Mouse (Mus musculus) left cerebral cortex, postnatal 10 days (tissue): ENCODE results near the gene Krtap16-1. TPM values are rescaled to one million over a fixed set of nuclear protein-coding genes. Genes with fewer than 3 reads are reported as not detected.

Experiments
- DNase-seq, 2 experiments: peaks; one replicate each; pipeline ENCODE4 v3.0.0; 2021 to 2022; ENCODE audit warnings: low spot score in 2 of 2, mixed read lengths in 1 of 2; ENCODE audit errors: extremely low spot score in 1 of 2
- intact Hi-C: fragments of 180-260 bp; cut with DNase I; formaldehyde crosslinking; loops from one replicate; pipeline ENCODE4 v1.15.1; 2025
- total RNA-seq, 2 experiments: library from RNA; stranded (reverse); gene quantifications; 2 replicates each; pipeline ENCODE4 v1.2.3; 2021

The Krtap16-1 gene
- not detected for total RNA-seq

- intact Hi-C loops = no loop called here
- no peak for DNase-seq
These were observed at the start of gene Krtap16-1 for GRCm38 (mm10) chr11:99986180-99986647. Gene Krtap16-1 (minus strand): TSS chr11:99986597.

GRCm38 (mm10) chr11:100029768-100030167, 43.4 kb upstream of the Krtap16-1 start, which contains the start of gene Krt33b:
Gene Krt33b (minus strand): TSS chr11:100029868.
- intact Hi-C loops = no loop called here
- DNase-seq = no peak

- intact Hi-C loops = no loop called here
- DNase-seq = no peak
These were observed 35.0 kb upstream of the Krtap16-1 start for GRCm38 (mm10) chr11:100021438-100021837.

- no peak for DNase-seq
- intact Hi-C loops = no loop called here
These were observed 33.1 kb upstream of the Krtap16-1 start for GRCm38 (mm10) chr11:100019466-100019865.

GRCm38 (mm10) chr11:100016112-100016511, 29.7 kb upstream of the Krtap16-1 start, which contains the start of gene Krt33a:
Gene Krt33a (minus strand): TSS chr11:100016212.
- DNase-seq = no peak
- intact Hi-C loops = no loop called here

GRCm38 (mm10) chr11:100013691-100014171, 27.3 kb upstream of the Krtap16-1 start:
- intact Hi-C loops = no loop called here
- no peak for DNase-seq

- intact Hi-C loops = no loop called here
- DNase-seq = no peak
These were observed 24.3 kb upstream of the Krtap16-1 start for GRCm38 (mm10) chr11:100010682-100011081.

- no peak for DNase-seq
- intact Hi-C loops = loop anchor here (5.0 to 10.0 kb wide), 2 partner anchors 274 to 624 kb away; partner anchors contain the start of gene Krt10
These were observed 21.9 kb upstream of the Krtap16-1 start for GRCm38 (mm10) chr11:100008336-100008735.

GRCm38 (mm10) chr11:100006624-100007023, 20.2 kb upstream of the Krtap16-1 start:
- DNase-seq = no peak
- intact Hi-C loops = loop anchor here (5.0 to 10.0 kb wide), 2 partner anchors 276 to 622 kb away; partner anchors contain the start of gene Krt10

GRCm38 (mm10) chr11:100005905-100006304, 19.5 kb upstream of the Krtap16-1 start:
- intact Hi-C loops = loop anchor here (2.0 to 10.0 kb wide), 3 partner anchors 276 to 621 kb away; partner anchors contain the start of gene Krt10

GRCm38 (mm10) chr11:100004846-100005245, 18.4 kb upstream of the Krtap16-1 start:
- DNase-seq = peak; percentile 44 to 73
- intact Hi-C loops = loop anchor here (2.0 to 10.0 kb wide), 3 partner anchors 277 to 620 kb away; partner anchors contain the start of gene Krt10

More at GRCm38 (mm10) chr11:100005905-100006304, 19.5 kb upstream of the Krtap16-1 start:
- DNase-seq = no peak

- DNase-seq = no peak
- intact Hi-C loops = no loop called here
These were observed 12.7 kb upstream of the Krtap16-1 start for GRCm38 (mm10) chr11:99999091-99999490.

- DNase-seq = no peak
- intact Hi-C loops = no loop called here
These were observed 7.9 kb upstream of the Krtap16-1 start for GRCm38 (mm10) chr11:99994384-99994661.

GRCm38 (mm10) chr11:99993620-99994383, 7.4 kb upstream of the Krtap16-1 start, which contains the start of gene Krtap17-1:
Gene Krtap17-1 (minus strand): TSS chr11:99993994.
- intact Hi-C loops = no loop called here
- peak in 1 of 2 experiments; percentile 28 for DNase-seq

GRCm38 (mm10) chr11:99990571-99990970, 4.2 kb upstream of the Krtap16-1 start:
- intact Hi-C loops = no loop called here
- DNase-seq = no peak

- no peak for DNase-seq
- intact Hi-C loops = no loop called here
These were observed 3.5 kb upstream of the Krtap16-1 start for GRCm38 (mm10) chr11:99989881-99990405.

GRCm38 (mm10) chr11:99988530-99988929, 2.1 kb upstream of the Krtap16-1 start:
- DNase-seq = no peak
- intact Hi-C loops = no loop called here

GRCm38 (mm10) chr11:99985291-99986092, 905 bp downstream of the Krtap16-1 start:
- intact Hi-C loops = no loop called here
- DNase-seq = peak; percentile 52 to 64

- intact Hi-C loops = no loop called here
- DNase-seq = no peak
These were observed 3.0 kb downstream of the Krtap16-1 start for GRCm38 (mm10) chr11:99983442-99983841.
